In the genomic region with DNA sequence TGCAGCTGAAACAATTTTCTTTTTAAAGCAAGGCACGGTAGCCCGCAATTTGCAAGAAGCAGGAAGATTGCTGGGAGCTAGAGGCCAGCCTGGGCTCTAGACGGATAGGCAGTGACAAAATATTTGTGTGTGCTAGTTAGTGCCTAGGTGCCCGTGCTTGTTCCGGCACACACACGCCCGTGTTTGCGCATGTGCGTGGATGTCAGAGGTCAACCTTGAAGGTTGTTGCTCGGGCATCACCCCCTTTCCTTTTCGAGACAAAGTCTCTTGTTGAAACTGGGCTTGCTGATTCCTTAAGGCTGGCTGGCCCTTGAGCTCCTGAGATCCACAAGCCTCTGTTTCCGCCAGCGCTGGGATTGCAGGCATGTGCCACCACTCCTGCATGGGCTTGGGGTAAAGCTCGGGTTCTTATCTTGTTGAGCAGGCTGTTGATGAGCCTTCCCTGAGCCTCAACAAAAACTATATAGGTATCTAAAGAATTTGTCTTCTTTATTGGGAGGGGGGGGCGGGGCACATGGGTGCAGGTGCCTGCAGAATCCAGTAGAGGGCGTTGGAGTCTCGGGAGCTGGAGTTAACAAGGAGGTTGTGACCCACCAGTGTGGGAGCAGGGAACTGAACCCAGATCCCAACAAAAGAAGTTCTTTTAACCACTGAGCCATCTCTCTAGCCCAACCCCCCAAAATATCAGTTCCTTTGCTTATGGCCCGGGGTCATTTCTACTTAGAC, we compare ENCODE assay signal across 14 mouse cellular contexts.
DNase-seq lines count a peak whose midpoint lies in the region; ATAC-seq and TF ChIP-seq lines count a peak whose summit lies in the region.
"Had no signal": no experiment of that assay in that cellular context is flagged by ENCODE, and none has a peak within 500 bp of the region (broad histone marks: within the 10 kb centered on the region; RNA-seq: fewer than 3 reads in every experiment).

No protein-coding gene starts in this region.

- H3K4me2 ChIP-seq in midbrain, embryonic 15.5 days, result no peak overlapping the region
- H3K4me2 ChIP-seq: embryonic facial prominence, embryonic 13.5 days; forebrain, embryonic 15.5 days; liver, embryonic 15.5 days had no signal

- 0 out of 2 replicates have a peak, but pooled peaks have one; percentile 1 for TF ChIP-seq CTCF in gastrocnemius, adult 2 months (IDR thresholded peaks at IDR 0.05)
- peak; percentile 37; the same call in 1 of the 2 replicates for TF ChIP-seq CTCF in testis, adult 2 months (IDR thresholded peaks at IDR 0.05; ENCODE audit: control insufficient read depth, insufficient read depth, insufficient replicate concordance, low read depth, low read length)

- intact Hi-C loops in gastrocnemius, adult 2 months (cut with DNase I), result no loop called here
- intact Hi-C loops in gastrocnemius, postnatal 14 days (cut with DNase I; ENCODE audit: low total_unique reads), result no loop called here
- intact Hi-C loops in left cerebral cortex, postnatal 14 days (cut with DNase I), result no loop called here

- DNase-seq in gastrocnemius, adult 2 months, result no peak
- no peak for DNase-seq in gastrocnemius, postnatal 14 days
- DNase-seq in testis, postnatal 14 days (ENCODE audit: low spot score), result no peak
- no peak for DNase-seq in adrenal gland, postnatal 14 days
- DNase-seq in left cerebral cortex, postnatal 14 days (ENCODE audit: low spot score in 2 of 2), result no peak
- DNase-seq: gastrocnemius, postnatal 25 days; heart, postnatal 14 days; kidney, adult 2 months had no signal

- ATAC-seq in midbrain, embryonic 15.5 days (replicated peaks), result no peak
- ATAC-seq in megakaryocyte, adult 5-6 weeks (ENCODE audit: poor library complexity, severe bottlenecking), result no peak
- ATAC-seq: forebrain, embryonic 15.5 days had no signal

- H3K4me1 ChIP-seq in testis, adult 2 months (ENCODE audit: control insufficient read depth, insufficient read depth, low read length), result peaks cover 8% of the 10 kb centered on the region; the same call in 1 of the 2 replicates
- peaks cover 35% of the 10 kb centered on the region for H3K4me1 ChIP-seq in midbrain, embryonic 15.5 days
- H3K4me1 ChIP-seq: liver, embryonic 15.5 days had no signal

- 36% methylated on average over 18 of the region's 18 CpGs for WGBS in midbrain, embryonic 15.5 days

- no peak overlapping the region for H3K27ac ChIP-seq in gastrocnemius, adult 2 months
- H3K27ac ChIP-seq in testis, adult 2 months (ENCODE audit: control insufficient read depth, insufficient read depth, low read depth, low read length), result peak overlapping the region; percentile 36
- H3K27ac ChIP-seq in midbrain, embryonic 15.5 days, result peak overlapping the region; percentile 78
- H3K27ac ChIP-seq: embryonic facial prominence, embryonic 13.5 days; forebrain, embryonic 15.5 days; liver, embryonic 15.5 days had no signal

- H3K9me3 ChIP-seq in midbrain, embryonic 15.5 days, result no peaks in the 10 kb centered on the region
- H3K9me3 ChIP-seq: embryonic facial prominence, embryonic 13.5 days; forebrain, embryonic 15.5 days; liver, embryonic 15.5 days had no signal

- no peak for TF ChIP-seq POLR2A in testis, adult 2 months (IDR thresholded peaks at IDR 0.05; ENCODE audit: control insufficient read depth, low read depth, low read length)

- no peaks in the 10 kb centered on the region for H3K27me3 ChIP-seq in testis, adult 2 months (ENCODE audit: control insufficient read depth, insufficient read depth, low read length)
- H3K27me3 ChIP-seq in midbrain, embryonic 15.5 days (replicated peaks), result peaks cover 9% of the 10 kb centered on the region; the same call in 1 of the 2 replicates

- no peak overlapping the region for H3K4me3 ChIP-seq in gastrocnemius, adult 2 months
- H3K4me3 ChIP-seq in testis, adult 2 months (ENCODE audit: control insufficient read depth, low read depth, low read length), result no peak overlapping the region
- no peak overlapping the region for H3K4me3 ChIP-seq in midbrain, embryonic 15.5 days
- H3K4me3 ChIP-seq: embryonic facial prominence, embryonic 13.5 days; forebrain, embryonic 15.5 days; liver, embryonic 15.5 days had no signal

- H3K36me3 ChIP-seq in testis, adult 2 months (ENCODE audit: control insufficient read depth, insufficient read depth, low read length), result no peaks in the 10 kb centered on the region
- no peaks in the 10 kb centered on the region for H3K36me3 ChIP-seq in midbrain, embryonic 15.5 days (replicated peaks)
- H3K36me3 ChIP-seq: embryonic facial prominence, embryonic 13.5 days; forebrain, embryonic 15.5 days; liver, embryonic 15.5 days had no signal

- no peak overlapping the region for H3K9ac ChIP-seq in midbrain, embryonic 15.5 days
- H3K9ac ChIP-seq: embryonic facial prominence, embryonic 13.5 days; forebrain, embryonic 15.5 days; liver, embryonic 15.5 days had no signal
